Mouse (Mus musculus) erythroblast, embryonic 14.5 days (primary cell): Measurements from ENCODE around the gene Eda.

Experiments
- GATA1 ChIP-seq: IDR thresholded peaks from 2 replicates; pipeline ENCODE4 v1.6.1; 2012; ENCODE audit warnings: low read length, inconsistent platforms, mixed read lengths
- TAL1 ChIP-seq: IDR thresholded peaks from 3 replicates; pipeline ENCODE4 v1.6.1; 2012; ENCODE audit warnings: low read length, inconsistent platforms, mixed read lengths

DNA sequence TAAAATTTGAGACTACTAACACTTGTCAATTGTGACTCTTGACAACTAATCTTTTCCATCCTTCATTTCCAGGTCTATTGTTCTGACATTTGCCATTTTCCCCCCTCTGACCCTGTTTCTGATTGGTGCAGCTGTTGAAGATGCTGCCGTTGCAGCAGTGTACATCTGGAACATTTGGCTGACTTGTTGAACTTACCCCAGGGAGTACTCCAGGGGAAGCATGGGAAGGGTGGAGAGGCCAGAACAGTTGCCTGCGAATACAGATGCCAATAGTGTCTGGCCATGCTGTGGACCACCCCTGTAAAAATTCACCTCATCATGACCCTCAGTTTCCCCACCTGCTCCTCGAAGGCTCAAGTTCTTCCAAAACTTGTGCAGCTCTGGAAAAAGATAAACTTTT is 1.0 kb upstream of the Eda start:
- TF ChIP-seq GATA1 (no peak), TAL1 (no peak)
